Mouse (Mus musculus) heart, embryonic 16.5 days (tissue): ENCODE measurements around the gene Secisbp2. TPM values are rescaled to one million over a fixed set of nuclear protein-coding genes. Genes with fewer than 3 reads are reported as not detected.

Experiments
- ATAC-seq: fragments of 200-750 bp; cut with Nextera tagmentation; replicated peaks from 2 replicates; pipeline ENCODE4 v1.8.0; 2017; ENCODE audit warnings: moderate number of reproducible peaks; ENCODE audit not compliant: insufficient read depth, low FRiP score; ENCODE audit errors: extremely low read depth
- H3K27ac ChIP-seq: fragments of 300-500 bp; sonication (generic); 2 replicates; pipeline ENCODE4 v1.5.1; 2014; ENCODE audit warnings: mild to moderate bottlenecking, low read length, control low read depth, moderate library complexity
- H3K27me3 ChIP-seq: fragments of 300-500 bp; sonication (generic); 2 replicates; pipeline ENCODE4 v1.6.1; 2014; ENCODE audit warnings: low read length, mixed read lengths; ENCODE audit not compliant: control insufficient read depth, insufficient read depth
- H3K36me3 ChIP-seq: fragments of 300-500 bp; sonication (generic); 2 replicates; pipeline ENCODE4 v1.6.1; 2014; ENCODE audit not compliant: control insufficient read depth, insufficient read depth
- H3K4me1 ChIP-seq: fragments of 300-500 bp; sonication (generic); 2 replicates; pipeline ENCODE4 v1.6.1; 2014; ENCODE audit warnings: low read length, mixed read lengths; ENCODE audit not compliant: control insufficient read depth, insufficient read depth
- H3K4me2 ChIP-seq: fragments of 300-500 bp; sonication (generic); 2 replicates; pipeline ENCODE4 v1.6.1; 2014; ENCODE audit warnings: low read depth, mild to moderate bottlenecking, control low read depth, low read length
- H3K4me3 ChIP-seq: fragments of 300-500 bp; sonication (generic); 2 replicates; pipeline ENCODE4 v1.5.1; 2014; ENCODE audit warnings: mild to moderate bottlenecking, control low read depth, low read length
- H3K9ac ChIP-seq: fragments of 300-500 bp; sonication (generic); 2 replicates; pipeline ENCODE4 v1.6.1; 2014; ENCODE audit warnings: low read length, control low read depth
- H3K9me3 ChIP-seq: fragments of 300-500 bp; sonication (generic); replicated peaks from 2 replicates; pipeline ENCODE4 v1.6.1; 2016; ENCODE audit warnings: low read length; ENCODE audit not compliant: control insufficient read depth
- WGBS: fragments of 180-500 bp; shearing (Covaris S2); extraction: QIAGEN DNeasy Blood & Tissue Kit; methylation state at CpG from one replicate; pipeline ENCODE4 v1.1.7; 2014; 5-methylcytosine and 5-hydroxymethylcytosine counted together
- polyA plus RNA-seq: library from polyadenylated mRNA; unstranded; fragments of >200 nt; fragmentation: Nextera tagmentation; extraction: Ambion mirVana; gene quantifications from 2 replicates; pipeline ENCODE4 v1.2.1, GENCODE M21; 2015

Gene Secisbp2
- polyA plus RNA-seq, 1 experiment from 2014 or later: 30.2 TPM

DNA sequence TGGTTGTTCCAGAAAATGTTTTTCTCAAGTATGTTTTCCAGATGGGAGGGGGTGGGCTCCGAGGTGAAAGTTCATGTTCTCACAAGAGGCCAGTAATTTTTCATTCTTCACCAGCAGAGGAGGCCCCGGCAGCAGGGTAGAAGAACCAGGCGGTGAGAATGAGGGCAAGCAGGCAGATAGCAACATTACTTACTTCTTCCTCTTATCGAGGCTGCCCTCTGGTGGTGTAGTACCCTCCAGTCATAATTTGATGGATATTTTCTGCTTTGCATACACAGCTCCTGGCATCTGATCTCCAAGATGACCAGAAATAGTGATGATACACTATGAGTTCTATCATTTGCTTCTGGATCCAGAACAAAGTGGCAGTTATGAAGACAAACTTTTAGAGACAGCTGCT lies 12.5 kb upstream of the Secisbp2 start:
- H3K36me3 ChIP-seq: no peaks in the 10 kb centered on the region
- no peaks in the 10 kb centered on the region for H3K27me3 ChIP-seq
- H3K4me1 ChIP-seq: no peaks in the 10 kb centered on the region
- no peak for ATAC-seq
- no peak overlapping the region for H3K4me2 ChIP-seq
- H3K9me3 ChIP-seq: no peaks in the 10 kb centered on the region
- H3K9ac ChIP-seq: no peak overlapping the region
- WGBS: 95% methylated on average over 4 of the region's 4 CpGs
- no peak overlapping the region for H3K4me3 ChIP-seq
- no peak overlapping the region for H3K27ac ChIP-seq

- H3K9me3 ChIP-seq: no peaks in the 10 kb centered on the region
- no peak for ATAC-seq
- H3K4me2 ChIP-seq: no peak overlapping the region
- no peak overlapping the region for H3K9ac ChIP-seq
- no peak overlapping the region for H3K27ac ChIP-seq
- 87% methylated on average over 3 of the region's 3 CpGs for WGBS
- no peaks in the 10 kb centered on the region for H3K27me3 ChIP-seq
- no peak overlapping the region for H3K4me3 ChIP-seq
- H3K36me3 ChIP-seq: no peaks in the 10 kb centered on the region
- H3K4me1 ChIP-seq: no peaks in the 10 kb centered on the region
Measured at GRCm38 (mm10) chr13:51641424-51641823, 10.1 kb upstream of the Secisbp2 start.

- Histone ChIP-seq H3K4me3 (no peak overlapping the region), H3K36me3 (no peaks in the 10 kb centered on the region), H3K9me3 (no peaks in the 10 kb centered on the region), H3K4me1 (peaks cover 8% of the 10 kb centered on the region), H3K27me3 (no peaks in the 10 kb centered on the region), H3K27ac (no peak overlapping the region), H3K4me2 (no peak overlapping the region), H3K9ac (no peak overlapping the region)
- ATAC-seq: no peak
- WGBS: 43% methylated on average over 11 of the region's 11 CpGs
Measured at GRCm38 (mm10) chr13:51642171-51642778, 9.2 kb upstream of the Secisbp2 start.

DNA sequence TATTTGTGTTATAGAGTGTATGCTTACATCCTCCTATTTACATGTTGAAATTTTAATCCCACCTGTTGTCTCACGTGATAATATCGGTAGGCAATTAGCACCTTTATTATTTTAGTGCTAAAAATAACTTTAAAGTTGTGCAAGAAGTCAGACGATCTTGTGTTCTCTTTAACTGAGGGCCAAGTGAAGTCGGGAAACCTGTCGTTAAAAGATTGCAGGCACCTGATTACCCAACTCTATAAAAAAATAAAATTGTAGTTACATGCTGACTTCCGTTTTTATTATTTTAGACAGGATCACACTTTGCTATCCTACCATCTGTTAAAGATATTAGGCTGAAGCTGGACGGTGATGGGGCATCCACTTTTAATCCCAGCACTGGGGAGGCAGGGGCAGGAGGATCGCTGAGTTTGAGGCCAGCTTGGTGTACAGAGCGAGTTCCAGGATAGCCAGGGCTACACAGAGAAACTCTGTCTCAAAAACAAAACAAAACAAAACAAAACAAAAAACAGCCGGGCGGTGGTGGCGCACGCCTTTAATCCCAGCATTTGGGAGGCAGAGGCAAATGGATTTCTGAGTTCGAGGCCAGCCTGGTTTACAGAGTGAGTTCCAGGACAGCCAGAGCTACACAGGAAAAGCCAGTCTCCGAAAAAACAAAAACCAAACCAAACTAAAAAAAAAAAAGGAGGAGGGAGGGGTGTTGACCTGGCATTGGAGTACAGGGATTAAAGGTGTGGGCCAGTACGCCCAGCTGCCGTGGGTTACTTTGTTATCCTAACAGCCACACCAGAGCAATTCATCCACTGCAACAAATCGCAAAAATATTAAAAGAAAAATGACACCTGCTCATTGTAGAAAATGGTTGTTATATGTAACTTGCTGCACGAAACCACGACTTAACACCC lies 7.3 kb upstream of the Secisbp2 start:
- peak overlapping the region; percentile 60 for H3K4me2 ChIP-seq
- ATAC-seq: no peak
- H3K9ac ChIP-seq: peak overlapping the region; percentile 75
- peaks cover 19% of the 10 kb centered on the region for H3K4me1 ChIP-seq
- no peaks in the 10 kb centered on the region for H3K9me3 ChIP-seq
- H3K27me3 ChIP-seq: no peaks in the 10 kb centered on the region
- H3K36me3 ChIP-seq: no peaks in the 10 kb centered on the region
- H3K4me3 ChIP-seq: peak overlapping the region; percentile 81
- 42% methylated on average over 20 of the region's 20 CpGs for WGBS
- H3K27ac ChIP-seq: peak overlapping the region; percentile 86

DNA sequence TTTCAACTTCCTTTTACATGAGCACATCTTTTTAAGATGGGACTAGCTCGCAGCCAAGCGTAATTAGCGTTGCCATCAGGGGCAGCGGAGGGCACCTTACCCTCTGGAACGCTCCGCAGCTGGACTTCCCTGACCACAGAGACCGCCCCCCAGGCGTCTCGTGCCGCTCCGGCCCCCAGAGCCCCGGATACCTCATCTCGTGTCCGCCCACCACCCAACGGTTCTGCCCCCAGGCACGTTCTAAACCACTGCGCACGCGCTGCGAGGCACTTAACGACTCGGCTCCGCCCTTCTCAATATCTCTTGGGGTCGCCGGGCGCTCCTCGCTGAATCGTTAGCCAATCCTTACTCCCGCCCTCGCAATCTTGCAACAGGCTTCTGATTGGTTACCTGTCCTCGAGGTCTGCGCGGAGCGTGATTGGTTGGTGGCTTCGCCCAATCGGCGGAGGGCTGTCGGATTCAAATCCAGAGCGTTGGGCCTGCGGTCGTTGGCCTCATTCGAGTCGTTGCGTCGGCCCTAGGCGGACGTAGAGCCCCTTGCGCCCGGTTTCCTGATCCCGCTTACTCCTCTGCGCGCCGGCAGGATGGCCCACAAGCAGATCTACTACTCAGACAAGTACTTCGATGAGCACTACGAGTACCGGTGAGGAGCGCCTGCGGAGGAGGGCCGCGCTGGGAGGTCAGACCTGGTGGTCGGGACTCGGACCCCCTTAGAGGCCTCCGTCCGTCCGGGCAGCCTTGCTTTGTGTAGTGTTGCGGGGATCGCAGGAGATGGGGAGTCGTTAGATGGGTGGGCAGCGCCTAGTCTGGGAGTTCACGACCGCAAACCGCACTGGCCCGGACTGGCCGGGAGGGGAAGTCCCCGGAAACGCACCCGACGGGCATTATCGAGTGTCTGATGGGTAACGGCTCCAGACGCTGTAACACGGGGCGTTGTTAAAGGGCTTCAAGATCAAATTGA lies 6.4 kb upstream of the Secisbp2 start, which contains the start of gene Cks2:
Cks2 (plus strand) TSS at position 404 of the 961 bp plus-strand sequence.
- peak; percentile 96 for ATAC-seq
- Histone ChIP-seq H3K9me3 (no peaks in the 10 kb centered on the region), H3K27me3 (no peaks in the 10 kb centered on the region), H3K4me2 (peak within 1 kb of the TSS; percentile 73), H3K4me1 (peaks cover 19% of the 10 kb centered on the region), H3K9ac (peak within 1 kb of the TSS; percentile 84), H3K4me3 (peak within 1 kb of the TSS; percentile 81), H3K27ac (peak within 1 kb of the TSS; percentile 86), H3K36me3 (peaks cover 3% of the 10 kb centered on the region; the same call in 1 of the 2 replicates)
- under 1% methylated on average over 83 of the region's 83 CpGs for WGBS

- peak overlapping the region; percentile 81 for H3K27ac ChIP-seq
- H3K4me1 ChIP-seq: peaks cover 21% of the 10 kb centered on the region
- H3K4me2 ChIP-seq: peak overlapping the region; percentile 73
- peak overlapping the region; percentile 84 for H3K9ac ChIP-seq
- H3K4me3 ChIP-seq: peak overlapping the region; percentile 81
- no peak for ATAC-seq
- H3K36me3 ChIP-seq: peaks cover 3% of the 10 kb centered on the region; the same call in 1 of the 2 replicates
- no peaks in the 10 kb centered on the region for H3K27me3 ChIP-seq
- 1% methylated on average over 7 of the region's 7 CpGs for WGBS
- no peaks in the 10 kb centered on the region for H3K9me3 ChIP-seq
Measured at GRCm38 (mm10) chr13:51645872-51646271, 5.6 kb upstream of the Secisbp2 start.

DNA sequence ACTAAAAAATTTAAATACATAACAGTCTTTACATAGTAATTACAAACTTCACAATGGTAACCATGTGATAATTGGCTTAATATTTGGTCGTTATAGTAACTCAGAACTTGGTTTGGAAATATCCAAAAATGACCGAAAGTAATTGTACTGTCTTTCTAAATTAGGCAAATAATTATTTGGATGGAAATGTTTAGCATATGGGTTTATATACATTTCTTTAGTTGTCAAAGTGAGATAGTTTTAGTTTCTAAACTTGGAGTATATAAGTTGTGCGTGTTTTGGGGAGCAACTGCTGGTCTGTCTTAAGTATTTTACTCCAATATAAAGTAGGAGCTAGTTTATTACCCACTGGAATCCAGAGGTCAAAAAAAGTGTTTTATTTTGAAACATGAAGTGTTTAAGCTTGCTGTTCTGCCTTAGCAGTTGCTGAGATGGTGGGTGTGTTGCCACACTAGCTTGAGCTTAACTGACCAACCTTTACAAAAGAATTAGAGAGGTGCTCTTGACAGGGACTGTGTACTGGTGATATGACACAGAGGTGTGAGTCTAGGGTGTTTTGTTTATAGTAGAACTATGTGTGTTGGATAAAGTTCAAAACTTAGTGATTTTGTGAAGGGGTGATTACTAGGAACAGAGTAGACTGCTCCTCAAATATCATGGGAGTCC lies 5.0 kb upstream of the Secisbp2 start:
- Histone ChIP-seq H3K27me3 (no peaks in the 10 kb centered on the region), H3K4me3 (peak overlapping the region; percentile 81), H3K4me1 (peaks cover 24% of the 10 kb centered on the region), H3K27ac (no peak overlapping the region), H3K9me3 (no peaks in the 10 kb centered on the region), H3K9ac (peak overlapping the region; percentile 84), H3K4me2 (peak overlapping the region; percentile 73), H3K36me3 (peaks cover 3% of the 10 kb centered on the region; the same call in 1 of the 2 replicates)
- 15% methylated on average over 3 of the region's 3 CpGs for WGBS
- no peak for ATAC-seq

DNA sequence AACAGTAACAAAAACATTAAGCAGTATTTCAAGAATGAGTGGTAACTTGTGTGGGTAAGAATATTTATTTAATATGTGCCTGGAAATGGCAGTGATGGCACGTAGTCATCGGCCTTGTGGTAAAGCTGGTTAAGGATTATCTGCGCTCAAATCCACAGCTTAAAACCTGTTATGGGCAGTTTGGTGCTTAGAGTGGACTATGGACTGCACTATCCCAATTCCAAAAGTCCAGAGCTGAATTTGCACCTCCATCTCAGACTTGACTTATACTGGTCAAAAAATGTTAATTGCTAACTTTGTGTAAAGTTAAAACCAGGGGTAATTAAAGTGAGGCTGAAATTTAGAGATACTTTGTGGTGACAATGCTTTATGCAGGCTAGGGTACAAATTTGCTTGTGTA lies 3.7 kb upstream of the Secisbp2 start:
- 93% methylated on average over 3 of the region's 3 CpGs for WGBS
- Histone ChIP-seq H3K9ac (peak overlapping the region; percentile 46), H3K4me3 (peak overlapping the region; percentile 54), H3K9me3 (no peaks in the 10 kb centered on the region), H3K36me3 (peaks cover 6% of the 10 kb centered on the region; the same call in 1 of the 2 replicates), H3K27me3 (no peaks in the 10 kb centered on the region), H3K4me2 (peak overlapping the region; percentile 72), H3K4me1 (peaks cover 28% of the 10 kb centered on the region), H3K27ac (no peak overlapping the region)
- no peak for ATAC-seq
